Mouse (Mus musculus): ENCODE data around the gene Tob1. TPM values are rescaled to one million over a fixed set of nuclear protein-coding genes. Genes with fewer than 3 reads are reported as not detected.
A peak's percentile ranks its signal among the peaks of the same experiment; 100 is the strongest.

Gene Tob1
- 3.3 and 6.4 TPM in 2 replicates for polyA plus RNA-seq (2011; ENCODE audit: insufficient read depth, insufficient read length, low replicate concordance, missing spikeins)

DNA sequence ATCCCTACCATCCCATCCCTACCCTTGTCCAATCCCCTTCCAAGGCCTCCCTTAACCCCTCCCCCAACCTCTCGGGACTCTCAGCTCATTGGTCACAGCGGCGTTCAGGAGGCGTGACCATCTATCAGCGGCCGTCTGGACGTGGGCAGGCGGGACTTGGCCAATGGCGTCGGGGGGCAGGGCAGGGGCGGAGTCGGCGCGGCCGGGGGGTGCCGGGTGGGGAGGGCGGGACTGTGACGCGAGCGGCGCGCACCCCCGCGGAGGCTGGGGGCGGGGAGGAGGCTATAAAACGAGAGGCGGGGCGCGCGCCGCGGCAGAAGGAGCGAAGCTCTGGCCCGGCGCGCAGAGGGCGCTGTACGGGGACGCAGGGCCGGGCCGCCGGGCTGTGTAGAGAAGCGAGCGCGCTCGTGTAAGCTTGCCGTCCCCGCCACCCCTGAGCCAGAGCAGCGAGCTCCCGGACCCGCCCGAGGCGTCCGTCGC is at the start of gene Tob1:
Gene Tob1 (plus strand): TSS at position 331 of the 480 bp plus-strand sequence.
- TF ChIP-seq POLR2A (IDR thresholded peaks at IDR 0.05; ENCODE audit: borderline replicate concordance, control insufficient read depth, low read depth, low read length): peak; percentile 100
- TF ChIP-seq CTCF (IDR thresholded peaks at IDR 0.05; ENCODE audit: control insufficient read depth, insufficient read depth, low read length): peak; percentile 12; the same call in 1 of the 2 replicates
- Histone ChIP-seq H3K27ac (ENCODE audit: control insufficient read depth, insufficient read depth, low read depth, low read length, poor library complexity) (peak within 1 kb of the TSS; percentile 97), H3K4me3 (replicated peaks; ENCODE audit: control insufficient read depth, low read depth, low read length) (peak within 1 kb of the TSS; percentile 79), H3K4me1 (ENCODE audit: control insufficient read depth, insufficient read depth, low read length) (peaks cover 2% of the 10 kb centered on the region; the same call in 1 of the 2 replicates)
- under 1% methylated on average over 49 of the region's 55 CpGs for WGBS

DNA sequence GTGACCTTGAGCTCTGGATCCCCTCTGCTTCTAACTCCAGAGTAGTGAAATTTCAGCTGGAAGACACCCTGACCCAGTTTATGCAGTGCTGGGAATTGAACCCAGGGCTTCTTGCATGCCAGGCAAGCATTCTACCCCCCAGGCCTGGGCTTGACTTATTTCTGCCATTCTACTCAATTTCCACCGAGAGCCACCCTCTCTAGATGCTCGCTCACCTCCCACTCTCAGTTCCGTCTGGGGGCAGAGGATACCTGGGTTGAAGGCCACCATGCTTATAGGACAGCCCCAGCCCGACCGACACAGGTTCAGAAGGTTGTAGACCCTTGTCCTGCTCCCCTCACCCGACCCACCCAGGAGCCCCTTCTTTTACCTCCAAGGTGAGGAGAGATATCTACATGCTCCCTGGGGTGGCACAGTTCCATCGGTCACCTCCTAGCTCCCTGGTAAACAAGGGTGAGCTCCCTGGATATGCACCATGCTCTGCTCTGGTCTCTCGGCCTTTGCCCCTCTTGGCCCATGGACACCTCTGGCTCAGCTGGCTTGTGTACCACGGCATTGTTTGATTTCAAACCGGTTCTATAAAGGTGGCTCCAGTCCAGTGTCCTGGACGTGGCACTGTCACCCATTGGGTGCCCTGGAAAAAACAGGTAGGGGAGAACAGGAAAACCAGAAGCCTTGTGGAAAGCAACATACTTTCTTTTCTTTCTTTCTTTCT is 49.2 kb upstream of the Tob1 start:
- Histone ChIP-seq H3K4me3 (replicated peaks; ENCODE audit: control insufficient read depth, low read depth, low read length) (no peak overlapping the region), H3K27ac (ENCODE audit: control insufficient read depth, insufficient read depth, low read depth, low read length, poor library complexity) (no peak overlapping the region)
- TF ChIP-seq POLR2A (IDR thresholded peaks at IDR 0.05; ENCODE audit: borderline replicate concordance, control insufficient read depth, low read depth, low read length): no peak
- TF ChIP-seq CTCF (IDR thresholded peaks at IDR 0.05; ENCODE audit: control insufficient read depth, insufficient read depth, low read length): no peak

DNA sequence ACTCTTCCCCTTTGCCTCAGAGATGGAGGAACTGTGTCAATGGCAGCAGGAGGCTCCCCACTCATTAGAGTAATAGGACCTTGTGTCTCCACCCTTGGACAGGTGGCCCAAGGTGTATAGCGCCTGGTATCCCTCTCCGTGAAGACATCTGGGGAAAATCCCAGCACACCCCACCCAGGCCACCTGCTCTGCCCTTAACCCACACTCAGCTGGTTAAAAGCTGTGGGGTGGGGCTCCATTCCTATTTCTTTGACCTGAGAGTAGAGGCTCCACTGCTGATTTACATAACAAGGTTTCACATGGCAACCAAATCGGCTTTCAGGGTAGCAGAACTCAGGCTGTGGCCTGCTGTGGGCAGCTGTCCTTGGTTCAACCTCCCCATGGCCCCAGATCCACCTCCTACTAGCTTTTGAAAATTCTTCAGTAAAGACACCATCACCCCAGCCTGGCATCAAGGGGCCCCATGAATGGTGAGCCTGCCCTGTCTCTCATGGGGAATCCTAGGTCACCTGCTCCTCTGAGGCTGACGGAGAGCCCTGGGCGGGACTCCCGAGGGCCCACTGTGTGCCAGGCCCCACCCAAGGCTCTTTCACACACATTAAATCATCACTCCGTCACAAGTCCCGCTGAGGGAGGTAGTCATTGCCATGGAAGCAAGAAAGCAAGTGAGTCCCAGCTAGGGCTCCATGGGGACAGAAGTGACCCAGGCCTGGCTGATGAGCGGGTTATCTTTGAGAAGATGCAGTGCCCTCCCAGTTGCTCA is 48.1 kb upstream of the Tob1 start:
- no peak for TF ChIP-seq POLR2A (IDR thresholded peaks at IDR 0.05; ENCODE audit: borderline replicate concordance, control insufficient read depth, low read depth, low read length)
- TF ChIP-seq CTCF (IDR thresholded peaks at IDR 0.05; ENCODE audit: control insufficient read depth, insufficient read depth, low read length): no peak
- 83% methylated on average over 9 of the region's 9 CpGs for WGBS
- Histone ChIP-seq H3K4me3 (replicated peaks; ENCODE audit: control insufficient read depth, low read depth, low read length) (no peak overlapping the region), H3K27ac (ENCODE audit: control insufficient read depth, insufficient read depth, low read depth, low read length, poor library complexity) (no peak overlapping the region), H3K4me1 (ENCODE audit: control insufficient read depth, insufficient read depth, low read length) (no peaks in the 10 kb centered on the region; the same call in 1 of the 2 replicates)

More for the DNA sequence above, 49.2 kb upstream of the Tob1 start:
- 80% methylated on average over 11 of the region's 11 CpGs for WGBS
- no peaks in the 10 kb centered on the region; the same call in 1 of the 2 replicates for H3K4me1 ChIP-seq (ENCODE audit: control insufficient read depth, insufficient read depth, low read length)

DNA sequence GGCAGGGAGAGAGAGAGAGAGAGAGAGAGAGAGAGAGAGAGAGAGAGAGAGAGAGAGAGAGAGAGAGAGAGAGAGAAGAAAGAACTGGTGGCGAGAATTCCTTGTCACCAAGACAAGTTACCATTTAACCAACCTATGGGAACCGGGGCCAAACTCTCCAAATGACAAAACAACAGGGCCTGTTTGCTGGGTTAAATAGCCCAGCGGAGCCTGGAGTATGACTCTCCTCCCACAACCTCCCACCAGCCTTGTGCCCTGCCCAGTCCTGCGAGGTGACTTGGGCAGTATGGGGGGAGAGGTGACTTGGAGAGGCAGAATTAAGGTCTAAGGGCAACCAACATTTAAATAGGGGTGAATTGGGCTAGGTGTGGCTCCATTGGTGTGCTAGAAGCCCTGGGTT is 45.5 kb upstream of the Tob1 start:
- TF ChIP-seq CTCF (IDR thresholded peaks at IDR 0.05; ENCODE audit: control insufficient read depth, insufficient read depth, low read length) (no peak), POLR2A (IDR thresholded peaks at IDR 0.05; ENCODE audit: borderline replicate concordance, control insufficient read depth, low read depth, low read length) (no peak)
- Histone ChIP-seq H3K27ac (ENCODE audit: control insufficient read depth, insufficient read depth, low read depth, low read length, poor library complexity) (no peak overlapping the region), H3K4me3 (replicated peaks; ENCODE audit: control insufficient read depth, low read depth, low read length) (no peak overlapping the region), H3K4me1 (ENCODE audit: control insufficient read depth, insufficient read depth, low read length) (peaks cover 3% of the 10 kb centered on the region; the same call in 1 of the 2 replicates)
- WGBS: 75% methylated on average over 4 of the region's 4 CpGs

DNA sequence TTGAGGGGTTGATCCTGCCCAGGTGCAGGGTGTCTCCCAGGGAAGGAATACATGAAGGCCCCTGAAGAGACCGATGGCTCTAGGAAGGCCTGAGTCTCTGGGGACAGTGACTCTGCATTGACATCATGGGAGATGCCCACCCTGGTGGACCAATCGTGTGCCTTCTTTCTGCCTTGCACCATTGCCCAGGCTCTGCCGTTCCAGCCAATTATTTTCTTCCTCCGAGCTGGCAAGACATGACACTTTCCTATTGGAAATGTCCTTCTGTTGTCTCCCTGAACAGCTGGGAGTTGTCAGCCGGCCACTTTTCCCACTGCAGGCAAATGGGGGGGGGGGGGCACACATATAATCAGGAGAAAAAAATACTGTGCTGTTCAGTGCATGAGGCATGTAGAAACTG is 43.0 kb upstream of the Tob1 start:
- WGBS: 85% methylated on average over 5 of the region's 5 CpGs
- no peak overlapping the region for H3K4me3 ChIP-seq (replicated peaks; ENCODE audit: control insufficient read depth, low read depth, low read length)
- H3K4me1 ChIP-seq (ENCODE audit: control insufficient read depth, insufficient read depth, low read length): peaks cover 5% of the 10 kb centered on the region; the same call in 1 of the 2 replicates
- H3K27ac ChIP-seq (ENCODE audit: control insufficient read depth, insufficient read depth, low read depth, low read length, poor library complexity): no peak overlapping the region
- TF ChIP-seq POLR2A (IDR thresholded peaks at IDR 0.05; ENCODE audit: borderline replicate concordance, control insufficient read depth, low read depth, low read length) (no peak), CTCF (IDR thresholded peaks at IDR 0.05; ENCODE audit: control insufficient read depth, insufficient read depth, low read length) (no peak)

DNA sequence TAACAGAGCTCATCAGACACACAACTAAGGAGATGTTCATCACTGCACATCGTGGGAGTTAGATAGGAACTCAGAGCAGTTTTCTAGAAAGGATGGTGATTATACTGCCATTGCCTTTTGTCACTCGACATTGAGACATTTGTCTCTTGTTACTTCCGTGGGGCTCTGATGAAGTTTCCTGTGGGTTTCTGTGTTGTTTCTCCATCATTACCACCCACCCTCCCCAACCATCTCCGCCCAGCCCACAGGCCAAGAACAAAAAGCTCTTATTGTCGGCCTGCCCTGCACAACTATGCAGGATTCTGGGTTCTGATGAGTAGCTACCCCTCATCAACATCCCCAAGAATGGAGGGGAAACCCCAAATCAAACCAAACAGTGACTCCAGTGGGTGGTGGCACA is 41.7 kb upstream of the Tob1 start:
- H3K4me3 ChIP-seq (replicated peaks; ENCODE audit: control insufficient read depth, low read depth, low read length): no peak overlapping the region
- H3K4me1 ChIP-seq (ENCODE audit: control insufficient read depth, insufficient read depth, low read length): peaks cover 6% of the 10 kb centered on the region; the same call in 1 of the 2 replicates
- H3K27ac ChIP-seq (ENCODE audit: control insufficient read depth, insufficient read depth, low read depth, low read length, poor library complexity): peak overlapping the region; percentile 45
- 30% methylated on average over 5 of the region's 5 CpGs for WGBS
- TF ChIP-seq POLR2A (IDR thresholded peaks at IDR 0.05; ENCODE audit: borderline replicate concordance, control insufficient read depth, low read depth, low read length) (no peak), CTCF (IDR thresholded peaks at IDR 0.05; ENCODE audit: control insufficient read depth, insufficient read depth, low read length) (no peak)

DNA sequence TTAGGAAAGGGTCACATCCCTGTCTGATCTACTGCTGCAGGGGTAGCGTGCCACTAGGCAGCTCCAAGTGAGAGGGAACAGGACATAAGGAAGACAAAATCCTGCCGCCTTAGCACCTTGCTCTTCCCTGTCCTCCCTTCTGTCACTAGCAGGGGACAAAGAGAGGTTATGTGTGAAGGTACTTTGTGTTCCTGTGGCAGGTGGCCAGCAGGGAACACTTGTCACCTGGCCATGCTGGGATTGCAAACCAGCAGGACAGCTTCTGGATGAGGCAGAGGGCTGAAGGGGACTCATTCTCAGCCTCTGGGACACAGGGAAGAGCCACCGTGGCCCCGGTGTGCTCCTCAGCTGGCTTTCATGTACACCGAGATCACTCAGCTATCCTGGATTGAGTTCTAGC is 39.6 kb upstream of the Tob1 start:
- Histone ChIP-seq H3K27ac (ENCODE audit: control insufficient read depth, insufficient read depth, low read depth, low read length, poor library complexity) (no peak overlapping the region), H3K4me1 (ENCODE audit: control insufficient read depth, insufficient read depth, low read length) (peaks cover 6% of the 10 kb centered on the region; the same call in 1 of the 2 replicates), H3K4me3 (replicated peaks; ENCODE audit: control insufficient read depth, low read depth, low read length) (no peak overlapping the region)
- TF ChIP-seq CTCF (IDR thresholded peaks at IDR 0.05; ENCODE audit: control insufficient read depth, insufficient read depth, low read length) (no peak), POLR2A (IDR thresholded peaks at IDR 0.05; ENCODE audit: borderline replicate concordance, control insufficient read depth, low read depth, low read length) (no peak)
- 82% methylated on average over 5 of the region's 5 CpGs for WGBS

DNA sequence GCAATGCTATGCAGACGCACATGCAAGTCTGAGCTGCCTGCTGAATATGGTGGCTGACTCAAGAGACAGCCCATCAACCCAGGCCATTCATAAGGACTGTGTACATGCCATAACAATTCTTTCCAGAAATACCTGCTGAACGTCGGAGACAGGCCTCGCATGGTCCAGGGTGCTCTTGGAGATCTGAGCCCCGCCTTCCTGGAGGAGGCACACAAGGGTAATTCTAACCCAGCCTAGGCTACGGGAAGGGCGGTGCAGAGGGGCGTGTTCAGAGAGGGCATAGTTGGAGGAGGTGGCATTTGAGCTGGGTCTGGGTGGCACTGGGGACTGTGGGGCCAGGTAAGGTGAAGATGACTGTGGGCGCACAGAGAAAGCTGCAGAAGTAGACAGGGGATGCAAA is 39.1 kb upstream of the Tob1 start:
- H3K27ac ChIP-seq (ENCODE audit: control insufficient read depth, insufficient read depth, low read depth, low read length, poor library complexity): no peak overlapping the region
- H3K4me1 ChIP-seq (ENCODE audit: control insufficient read depth, insufficient read depth, low read length): peaks cover 6% of the 10 kb centered on the region; the same call in 1 of the 2 replicates
- no peak overlapping the region for H3K4me3 ChIP-seq (replicated peaks; ENCODE audit: control insufficient read depth, low read depth, low read length)
- TF ChIP-seq CTCF (IDR thresholded peaks at IDR 0.05; ENCODE audit: control insufficient read depth, insufficient read depth, low read length): no peak
- TF ChIP-seq POLR2A (IDR thresholded peaks at IDR 0.05; ENCODE audit: borderline replicate concordance, control insufficient read depth, low read depth, low read length): no peak
- 74% methylated on average over 9 of the region's 9 CpGs for WGBS
